ENCODE assay signal across 18 mouse cellular contexts in genomic region chr10:4473591-4473993, GRCm38 (mm10). TPM values are rescaled to one million over a fixed set of nuclear protein-coding genes. Genes with fewer than 3 reads are reported as not detected.
DNase-seq lines count a peak whose midpoint lies in the region; ATAC-seq and TF ChIP-seq lines count a peak whose summit lies in the region.
"Had no signal": no experiment of that assay in that cellular context is flagged by ENCODE, and none has a peak within 500 bp of the region (broad histone marks: within the 10 kb centered on the region; RNA-seq: fewer than 3 reads in every experiment).

No protein-coding gene starts in this region.

- no peak for TF ChIP-seq EP300 in heart, postnatal 0 days (IDR thresholded peaks at IDR 0.05; ENCODE audit: low read depth)
- no peak; the same call in 1 of the 2 replicates for TF ChIP-seq EP300 in lung, postnatal 0 days (IDR thresholded peaks at IDR 0.05)

- H3K4me2 ChIP-seq in midbrain, embryonic 11.5 days = no peak overlapping the region
- H3K4me2 ChIP-seq in midbrain, postnatal 0 days (ENCODE audit: low read depth, low read length, poor library complexity, severe bottlenecking) = no peak overlapping the region
- no peak overlapping the region; the same call in 1 of the 2 replicates for H3K4me2 ChIP-seq in heart, postnatal 0 days (ENCODE audit: low read depth, low read length)
- no peak overlapping the region for H3K4me2 ChIP-seq in lung, postnatal 0 days (replicated peaks; ENCODE audit: low read depth, low read length)
- H3K4me2 ChIP-seq: forebrain, embryonic 13.5 days; hindbrain, embryonic 13.5 days; limb, embryonic 15.5 days; midbrain, embryonic 13.5 days had no signal

- 94% methylated on average over 11 of the region's 11 CpGs for WGBS in midbrain, embryonic 11.5 days
- WGBS in midbrain, postnatal 0 days = 90% methylated on average over 11 of the region's 11 CpGs
- 38% methylated on average over 11 of the region's 11 CpGs for WGBS in heart, postnatal 0 days
- 56% methylated on average over 11 of the region's 11 CpGs for WGBS in lung, postnatal 0 days
- 91% methylated on average over 11 of the region's 11 CpGs for WGBS in cerebellum, adult 2 months

- no peak overlapping the region for H3K9ac ChIP-seq in midbrain, embryonic 11.5 days (ENCODE audit: low read length)
- H3K9ac ChIP-seq in midbrain, postnatal 0 days (replicated peaks; ENCODE audit: low read length, poor library complexity, severe bottlenecking) = no peak overlapping the region
- H3K9ac ChIP-seq in heart, postnatal 0 days (replicated peaks; ENCODE audit: low read depth, low read length) = no peak overlapping the region
- H3K9ac ChIP-seq in lung, postnatal 0 days (replicated peaks; ENCODE audit: low read depth) = no peak overlapping the region
- H3K9ac ChIP-seq: forebrain, embryonic 13.5 days; hindbrain, embryonic 13.5 days; limb, embryonic 15.5 days; midbrain, embryonic 13.5 days had no signal

- no peak for ATAC-seq in midbrain, embryonic 11.5 days (ENCODE audit: low FRiP score)
- ATAC-seq in midbrain, postnatal 0 days (ENCODE audit: low FRiP score) = no peak
- ATAC-seq in heart, postnatal 0 days (ENCODE audit: insufficient read depth, low read depth) = peak; percentile 77
- ATAC-seq in lung, postnatal 0 days = peak; percentile 95
- ATAC-seq: CD4-positive, CD25-positive, alpha-beta regulatory T cell, adult 4 months; forebrain, embryonic 13.5 days; midbrain, embryonic 13.5 days had no signal

- H3K27me3 ChIP-seq in midbrain, embryonic 11.5 days (ENCODE audit: control insufficient read depth, insufficient read depth, low read length) = no peaks in the 10 kb centered on the region
- H3K27me3 ChIP-seq in midbrain, postnatal 0 days (ENCODE audit: insufficient read depth, low read length) = no peaks in the 10 kb centered on the region
- no peaks in the 10 kb centered on the region for H3K27me3 ChIP-seq in heart, postnatal 0 days (ENCODE audit: control insufficient read depth, insufficient read depth, low read length)
- no peaks in the 10 kb centered on the region for H3K27me3 ChIP-seq in lung, postnatal 0 days (replicated peaks; ENCODE audit: insufficient read depth, low read length)
- no peaks in the 10 kb centered on the region for H3K27me3 ChIP-seq in cerebellum, adult 2 months (ENCODE audit: control insufficient read depth, insufficient read depth, low read length)
- H3K27me3 ChIP-seq: forebrain, embryonic 13.5 days; hindbrain, embryonic 13.5 days; limb, embryonic 15.5 days; midbrain, embryonic 13.5 days had no signal

- TF ChIP-seq CTCF in midbrain, postnatal 0 days (IDR thresholded peaks at IDR 0.05) = no peak
- TF ChIP-seq CTCF in heart, postnatal 0 days (IDR thresholded peaks at IDR 0.05; ENCODE audit: low read depth) = no peak
- TF ChIP-seq CTCF in lung, postnatal 0 days (IDR thresholded peaks at IDR 0.05) = no peak
- TF ChIP-seq CTCF in cerebellum, adult 2 months (IDR thresholded peaks at IDR 0.05; ENCODE audit: borderline replicate concordance, insufficient read depth, low read depth, low read length) = no peak

- TF ChIP-seq POLR2A in cerebellum, adult 2 months (IDR thresholded peaks at IDR 0.05; ENCODE audit: borderline replicate concordance, insufficient read depth, low read length) = no peak

- no peaks in the 10 kb centered on the region for H3K4me1 ChIP-seq in midbrain, embryonic 11.5 days (ENCODE audit: control insufficient read depth, insufficient read depth, low read length)
- H3K4me1 ChIP-seq in midbrain, postnatal 0 days (ENCODE audit: insufficient read depth, low read length) = no peaks in the 10 kb centered on the region
- no peaks in the 10 kb centered on the region for H3K4me1 ChIP-seq in heart, postnatal 0 days (ENCODE audit: control insufficient read depth, insufficient read depth)
- no peaks in the 10 kb centered on the region for H3K4me1 ChIP-seq in lung, postnatal 0 days (ENCODE audit: insufficient read depth, low read depth, low read length)
- no peaks in the 10 kb centered on the region for H3K4me1 ChIP-seq in cerebellum, adult 2 months (ENCODE audit: control insufficient read depth, insufficient read depth, low read length)
- H3K4me1 ChIP-seq: forebrain, embryonic 13.5 days; hindbrain, embryonic 13.5 days; midbrain, embryonic 13.5 days had no signal

- no peak overlapping the region for H3K27ac ChIP-seq in midbrain, embryonic 11.5 days (ENCODE audit: low read depth, low read length)
- no peak overlapping the region for H3K27ac ChIP-seq in midbrain, postnatal 0 days (ENCODE audit: low read depth, low read length)
- H3K27ac ChIP-seq in heart, postnatal 0 days (ENCODE audit: low read depth) = no peak overlapping the region
- no peak overlapping the region for H3K27ac ChIP-seq in lung, postnatal 0 days (ENCODE audit: low read length)
- no peak overlapping the region for H3K27ac ChIP-seq in cerebellum, adult 2 months (ENCODE audit: insufficient read depth, low read length)
- H3K27ac ChIP-seq: forebrain, embryonic 13.5 days; hindbrain, embryonic 13.5 days; layer of hippocampus, adult 2 months; left cerebral cortex, adult 2 months; limb, embryonic 15.5 days; midbrain, embryonic 13.5 days had no signal

- no peaks in the 10 kb centered on the region for H3K9me3 ChIP-seq in midbrain, embryonic 11.5 days (ENCODE audit: control insufficient read depth, low read length)
- H3K9me3 ChIP-seq in midbrain, postnatal 0 days (ENCODE audit: low read length) = no peaks in the 10 kb centered on the region
- H3K9me3 ChIP-seq in heart, postnatal 0 days (replicated peaks; ENCODE audit: control insufficient read depth, low read length) = no peaks in the 10 kb centered on the region
- H3K9me3 ChIP-seq in lung, postnatal 0 days (ENCODE audit: low read length) = no peaks in the 10 kb centered on the region
- H3K9me3 ChIP-seq: forebrain, embryonic 13.5 days; hindbrain, embryonic 13.5 days; limb, embryonic 15.5 days; midbrain, embryonic 13.5 days had no signal

- peak; percentile 60 for DNase-seq in midbrain, embryonic 11.5 days (ENCODE audit: low spot score, missing footprints)
- no peak for DNase-seq in midbrain, postnatal 0 days (ENCODE audit: low spot score)
- DNase-seq in heart, postnatal 0 days (ENCODE audit: low spot score) = peak; percentile 10
- peak; percentile 78 for DNase-seq in lung, postnatal 0 days (ENCODE audit: low spot score)
- no peak for DNase-seq in right cerebral cortex, postnatal 25 days
- DNase-seq in cerebellum, adult 2 months = no peak
- DNase-seq in thymus, adult 18-20 months = no peak
- DNase-seq: adrenal gland, adult 8-10 months; cerebellum, adult 9-11 months; kidney, adult 8-10 months had no signal

- H3K36me3 ChIP-seq in midbrain, embryonic 11.5 days (ENCODE audit: control insufficient read depth, insufficient read depth, low read length) = no peaks in the 10 kb centered on the region
- no peaks in the 10 kb centered on the region for H3K36me3 ChIP-seq in midbrain, postnatal 0 days (ENCODE audit: insufficient read depth, low read length)
- no peaks in the 10 kb centered on the region for H3K36me3 ChIP-seq in heart, postnatal 0 days (replicated peaks; ENCODE audit: control insufficient read depth, insufficient read depth, low read length)
- no peaks in the 10 kb centered on the region for H3K36me3 ChIP-seq in lung, postnatal 0 days (ENCODE audit: insufficient read depth, low read length)
- H3K36me3 ChIP-seq: hindbrain, embryonic 13.5 days; limb, embryonic 15.5 days; midbrain, embryonic 13.5 days had no signal

- no peak overlapping the region for H3K4me3 ChIP-seq in midbrain, embryonic 11.5 days (ENCODE audit: low read depth, low read length)
- H3K4me3 ChIP-seq in midbrain, postnatal 0 days (ENCODE audit: low read depth, low read length) = no peak overlapping the region
- no peak overlapping the region for H3K4me3 ChIP-seq in heart, postnatal 0 days (ENCODE audit: low read depth, low read length)
- H3K4me3 ChIP-seq in lung, postnatal 0 days (ENCODE audit: low read depth, low read length) = no peak overlapping the region
- no peak overlapping the region for H3K4me3 ChIP-seq in cerebellum, adult 2 months (replicated peaks; ENCODE audit: insufficient read depth, low read depth, low read length)
- H3K4me3 ChIP-seq: forebrain, embryonic 13.5 days; hindbrain, embryonic 13.5 days; layer of hippocampus, adult 2 months; left cerebral cortex, adult 2 months; limb, embryonic 15.5 days; midbrain, embryonic 13.5 days had no signal

RNA-seq across cellular contexts. Expression of gene Ccdc170, which starts 8.7 kb away (rescaled TPM):
- 0.10 and 0.11 TPM in 2 replicates for polyA plus RNA-seq in midbrain, embryonic 11.5 days (2014; fragmentation: Nextera tagmentation; extraction: Ambion mirVana)
- total RNA-seq in midbrain, postnatal 0 days (2014; rRNA removed) = 0.52 and 1.5 TPM in 2 replicates
- polyA plus RNA-seq in midbrain, postnatal 0 days (2015; fragmentation: Nextera tagmentation; extraction: Ambion mirVana) = 0.47 and 0.48 TPM in 2 replicates
- 0.46 TPM in 1 of 2 replicates, not detected in the other for total RNA-seq in heart, postnatal 0 days (2014; rRNA removed; ENCODE audit: low replicate concordance)
- 0.22 TPM in 1 of 2 replicates, not detected in the other for polyA plus RNA-seq in heart, postnatal 0 days (2015; fragmentation: Nextera tagmentation; extraction: Ambion mirVana)
- polyA plus RNA-seq in lung, postnatal 0 days (2015; fragmentation: Nextera tagmentation; extraction: Ambion mirVana) = 2.1 and 2.6 TPM in 2 replicates
- polyA plus RNA-seq in cerebellum, adult 2 months (2012; rRNA removed) = 0.16 and 0.40 TPM in 2 replicates
- total RNA-seq: MEL had no signal

RNA-seq across cellular contexts. Expression of gene Armt1, which starts 41.3 kb away (rescaled TPM):
- 27.7 and 30.5 TPM in 2 replicates for polyA plus RNA-seq in midbrain, embryonic 11.5 days (2014; fragmentation: Nextera tagmentation; extraction: Ambion mirVana)
- total RNA-seq in midbrain, postnatal 0 days (2014; rRNA removed) = 12.8 and 16.5 TPM in 2 replicates
- 5.7 TPM in 2 replicates for polyA plus RNA-seq in midbrain, postnatal 0 days (2015; fragmentation: Nextera tagmentation; extraction: Ambion mirVana)
- 10.0 and 14.7 TPM in 2 replicates for total RNA-seq in heart, postnatal 0 days (2014; rRNA removed; ENCODE audit: low replicate concordance)
- polyA plus RNA-seq in heart, postnatal 0 days (2015; fragmentation: Nextera tagmentation; extraction: Ambion mirVana) = 8.5 and 8.9 TPM in 2 replicates
- 9.0 and 10.2 TPM in 2 replicates for polyA plus RNA-seq in lung, postnatal 0 days (2015; fragmentation: Nextera tagmentation; extraction: Ambion mirVana)
- 23.2 and 23.7 TPM in 2 replicates for polyA plus RNA-seq in cerebellum, adult 2 months (2012; rRNA removed)

RNA-seq across cellular contexts. Expression of gene Rmnd1, which starts 41.4 kb away (rescaled TPM):
- polyA plus RNA-seq in midbrain, embryonic 11.5 days (2014; fragmentation: Nextera tagmentation; extraction: Ambion mirVana) = 46.7 and 50.7 TPM in 2 replicates
- total RNA-seq in midbrain, postnatal 0 days (2014; rRNA removed) = 20.1 and 23.2 TPM in 2 replicates
- polyA plus RNA-seq in midbrain, postnatal 0 days (2015; fragmentation: Nextera tagmentation; extraction: Ambion mirVana) = 24.6 and 25.5 TPM in 2 replicates
- 45.5 and 172 TPM in 2 replicates for total RNA-seq in heart, postnatal 0 days (2014; rRNA removed; ENCODE audit: low replicate concordance)
- 76.1 and 82.1 TPM in 2 replicates for polyA plus RNA-seq in heart, postnatal 0 days (2015; fragmentation: Nextera tagmentation; extraction: Ambion mirVana)
- polyA plus RNA-seq in lung, postnatal 0 days (2015; fragmentation: Nextera tagmentation; extraction: Ambion mirVana) = 16.5 and 17.9 TPM in 2 replicates
- 92.8 and 96.7 TPM in 2 replicates for polyA plus RNA-seq in cerebellum, adult 2 months (2012; rRNA removed)

Comparison
In these comparisons a context has a peak if more than half of its experiments do, and no peak if none do; other contexts are left out.
1. DNase-seq: peak in midbrain, embryonic 11.5 days (single experiment), heart, postnatal 0 days (single experiment) and lung, postnatal 0 days (single experiment); none in midbrain, postnatal 0 days (single experiment), right cerebral cortex, postnatal 25 days (single experiment), cerebellum, adult 2 months (0 of 2) and thymus, adult 18-20 months (0 of 2).
2. ATAC-seq: peak in heart, postnatal 0 days (single experiment) and lung, postnatal 0 days (single experiment); none in midbrain, embryonic 11.5 days (single experiment) and midbrain, postnatal 0 days (single experiment).